Mouse (Mus musculus): Measurements from ENCODE around the gene Dhx40.
A peak's percentile ranks its signal among the peaks of the same experiment; 100 is the strongest.
"Not testable (repeated sequence)": the region's sequence is repeated elsewhere in the genome, so short reads cannot be mapped to it uniquely, and the experiment has no call there.

Dhx40 gene

DNA sequence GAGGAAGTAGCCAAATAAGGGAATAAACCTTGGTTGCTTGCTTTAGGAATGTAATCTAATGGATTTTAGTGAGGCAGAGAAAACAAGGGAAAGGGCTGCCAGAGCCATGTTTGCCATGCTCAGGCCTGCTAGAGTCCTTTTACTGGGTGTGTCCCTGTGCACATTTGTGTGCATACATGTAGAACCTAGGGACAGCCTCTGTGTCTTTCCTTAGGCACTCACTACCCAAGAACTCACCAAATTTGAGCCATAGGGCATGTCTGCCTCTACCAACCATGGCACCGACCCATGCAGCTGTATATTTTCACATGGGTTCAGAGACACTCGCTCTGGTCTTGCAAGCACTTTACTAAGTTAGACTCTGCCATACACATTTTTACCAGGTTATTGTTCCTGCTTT is 11.4 kb upstream of the Dhx40 start:
- no peak for ATAC-seq (ENCODE audit: low TSS enrichment)

DNA sequence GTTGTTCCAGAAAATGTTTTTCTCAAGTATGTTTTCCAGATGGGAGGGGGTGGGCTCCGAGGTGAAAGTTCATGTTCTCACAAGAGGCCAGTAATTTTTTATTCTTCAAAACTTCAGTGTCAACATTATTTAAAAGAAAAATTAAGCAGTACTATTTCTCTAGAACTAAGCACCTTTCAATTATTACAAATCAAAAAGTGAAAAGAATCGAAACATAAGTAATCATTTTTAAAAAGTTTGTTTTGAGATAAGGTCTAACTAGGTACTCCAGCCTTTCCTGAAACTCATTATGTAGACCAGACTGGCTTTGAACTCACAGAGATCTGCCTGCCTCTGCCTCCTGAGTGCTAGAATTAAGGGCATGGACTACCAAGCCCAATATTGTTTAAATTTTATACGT is 8.7 kb upstream of the Dhx40 start:
- ATAC-seq (ENCODE audit: low TSS enrichment) = not testable (repeated sequence)

DNA sequence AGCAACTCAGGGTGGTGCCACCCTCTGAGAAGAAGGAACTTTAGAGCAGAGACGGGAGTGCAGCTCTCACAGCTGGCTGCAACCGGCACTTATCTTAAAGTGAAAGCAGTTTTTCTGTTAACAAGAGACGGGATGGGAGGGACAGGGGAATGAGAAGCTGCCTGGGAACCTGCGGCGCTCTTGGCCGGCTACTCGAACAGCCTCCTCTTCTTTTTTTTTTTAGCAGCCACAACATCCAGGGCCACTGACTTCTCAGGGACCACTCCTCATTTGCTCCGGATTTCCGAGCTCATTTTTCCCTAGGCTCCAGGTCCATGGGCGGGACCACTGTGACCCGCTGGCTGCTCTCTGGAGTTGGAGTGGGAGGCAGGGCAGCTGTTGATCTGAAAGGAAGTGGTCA is 6.9 kb upstream of the Dhx40 start:
- not testable (repeated sequence) for ATAC-seq (ENCODE audit: low TSS enrichment)

DNA sequence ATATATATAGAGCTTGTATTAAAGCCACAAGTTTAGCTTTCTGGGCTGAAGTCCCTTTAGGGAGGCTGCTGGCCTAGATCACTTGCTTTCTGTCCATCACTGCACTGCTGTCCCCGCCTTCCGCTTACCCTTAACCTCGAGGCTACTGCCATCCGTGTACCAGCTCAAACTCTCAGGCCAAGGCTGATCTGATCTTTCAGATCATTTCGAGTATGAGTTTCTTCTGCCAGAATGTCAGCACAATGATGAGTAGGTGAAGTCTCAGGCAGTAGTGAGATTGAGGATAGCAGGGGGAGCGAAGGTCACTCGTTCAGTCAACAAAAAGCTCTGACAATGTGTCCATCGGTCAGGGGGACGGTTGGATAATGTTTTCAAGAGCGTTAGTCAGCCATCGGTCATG is 5.7 kb upstream of the Dhx40 start:
- not testable (repeated sequence) for ATAC-seq (ENCODE audit: low TSS enrichment)

DNA sequence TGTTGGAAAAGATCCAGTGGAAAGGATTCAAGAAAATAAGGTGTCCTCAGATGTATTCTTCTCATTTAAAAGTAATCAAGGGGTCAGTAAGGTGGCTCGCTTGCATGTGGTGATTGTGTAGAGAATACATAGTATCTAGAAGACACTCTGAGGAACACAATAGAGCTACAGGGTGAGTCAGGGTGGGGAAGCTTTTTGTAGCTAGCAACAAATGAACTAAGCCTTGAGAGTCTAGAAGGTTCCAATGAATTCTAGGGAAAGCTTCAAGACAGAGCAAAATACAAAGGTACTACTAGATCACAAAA is 3.7 kb upstream of the Dhx40 start:
- no peak for ATAC-seq (ENCODE audit: low TSS enrichment)

DNA sequence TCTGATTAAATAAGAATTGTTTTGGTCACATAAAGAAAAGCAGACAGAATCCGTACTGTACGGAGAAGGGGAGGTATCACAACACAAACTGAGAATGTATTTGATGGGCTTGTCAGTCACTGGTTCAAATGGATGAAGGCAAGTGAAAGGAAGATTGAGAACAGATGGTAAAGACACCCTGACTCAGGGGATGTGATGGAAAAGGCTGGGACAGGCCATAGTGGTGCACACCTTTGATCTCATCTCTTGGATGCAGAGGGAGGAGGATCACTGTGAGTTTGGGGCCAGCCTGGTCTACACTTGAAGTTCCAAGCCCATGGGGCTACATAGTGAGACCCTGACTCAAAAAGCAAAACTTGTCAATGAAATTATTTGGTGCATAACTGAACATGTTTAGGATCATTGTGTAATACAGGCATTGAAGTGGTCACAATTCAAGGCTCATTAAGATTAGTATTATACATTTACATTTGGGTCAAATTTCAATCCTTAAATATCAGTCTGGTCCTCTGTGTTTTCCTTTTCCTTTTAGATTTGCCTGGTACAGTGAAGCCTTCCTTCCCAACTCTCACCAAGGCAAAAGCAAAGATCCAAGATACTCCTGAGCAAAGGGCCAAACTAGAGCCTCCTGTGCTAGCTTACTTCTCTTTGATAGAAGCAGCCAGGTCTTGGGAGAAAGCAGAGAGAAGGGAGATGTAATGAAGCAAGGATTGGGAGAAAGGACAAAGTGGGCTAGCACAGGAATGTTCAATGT is 3.2 kb upstream of the Dhx40 start:
- ATAC-seq (ENCODE audit: low TSS enrichment) = no peak

DNA sequence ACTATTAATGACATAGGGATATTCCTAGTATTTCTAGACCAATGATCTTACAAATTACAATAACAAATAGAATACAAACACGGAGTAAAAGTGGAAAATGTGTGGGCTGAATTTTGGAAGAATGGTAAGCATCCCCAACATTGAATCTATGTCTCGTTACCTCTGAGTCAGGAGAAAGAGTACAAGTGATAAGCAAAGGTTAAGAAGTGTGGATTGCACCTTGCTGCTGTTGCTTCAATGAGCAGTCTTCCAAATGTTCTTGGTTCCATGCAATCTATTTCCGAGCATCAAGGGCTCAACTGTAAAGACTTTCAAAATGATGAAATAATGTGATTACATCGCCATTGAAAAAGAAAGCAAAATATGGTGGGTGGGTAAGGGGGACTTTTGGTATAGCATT is 2.3 kb upstream of the Dhx40 start:
- no peak for ATAC-seq (ENCODE audit: low TSS enrichment)

DNA sequence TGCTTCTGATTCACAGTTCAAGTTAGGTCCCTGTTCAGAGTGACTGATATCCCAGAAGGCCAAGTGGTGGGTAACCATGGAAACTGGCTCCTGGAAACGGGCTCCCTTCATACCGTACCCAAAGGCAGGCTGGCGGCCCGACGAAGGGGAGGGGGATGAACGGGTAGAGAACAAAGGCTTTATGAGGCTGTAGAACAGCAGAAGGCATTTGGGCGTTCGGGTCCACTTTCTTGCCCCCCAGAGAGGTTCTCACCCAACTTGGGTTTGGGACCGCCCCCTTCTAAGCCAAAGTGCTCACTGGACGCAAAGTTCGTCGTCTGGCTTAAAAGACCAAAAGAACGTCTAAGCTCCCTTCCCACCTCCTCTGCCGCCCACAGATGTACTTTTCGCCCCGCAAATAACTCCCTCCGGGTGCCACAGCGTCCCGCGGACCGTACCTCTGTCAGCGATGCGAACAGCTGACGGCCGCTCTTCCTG is 507 bp downstream of the Dhx40 start:
- ATAC-seq (ENCODE audit: low TSS enrichment) = peak; percentile 81

DNA sequence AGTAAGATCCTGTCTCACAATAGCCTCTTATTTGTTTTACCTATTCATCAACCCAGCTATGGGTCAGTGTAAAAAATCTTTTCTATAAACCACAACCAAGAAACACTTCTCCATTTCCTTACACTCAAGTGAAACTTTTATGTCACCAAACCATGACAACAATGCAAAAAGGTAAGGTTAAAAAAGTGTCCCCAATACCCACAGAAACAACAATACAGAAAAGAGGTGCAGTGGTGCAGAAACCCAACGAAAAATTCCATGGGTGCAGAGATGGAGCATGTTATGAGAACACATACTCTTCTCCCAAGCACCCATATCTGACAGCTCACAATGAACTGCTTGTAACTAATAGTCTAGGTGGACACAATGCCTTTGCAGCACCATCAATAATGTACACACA is 13.4 kb downstream of the Dhx40 start:
- ATAC-seq (ENCODE audit: low TSS enrichment) = no peak

DNA sequence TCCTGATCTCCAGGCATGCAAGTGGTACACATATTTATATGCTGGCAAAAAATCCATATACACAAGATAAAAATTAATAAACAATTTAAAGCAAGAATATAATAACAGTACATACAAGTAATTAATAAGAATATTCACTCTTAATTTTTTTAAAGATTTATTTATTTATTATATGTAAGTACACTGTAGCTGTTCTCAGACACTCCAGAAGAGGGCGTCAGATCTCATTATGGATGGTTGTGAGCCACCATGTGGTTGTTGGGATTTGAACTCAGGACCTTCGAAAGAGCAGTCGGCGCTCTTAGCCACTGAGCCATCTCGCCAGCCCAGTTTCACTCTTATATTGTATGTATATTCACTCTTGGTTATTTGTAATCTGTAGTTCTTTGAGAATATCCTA is 20.1 kb downstream of the Dhx40 start:
- not testable (repeated sequence) for ATAC-seq (ENCODE audit: low TSS enrichment)

DNA sequence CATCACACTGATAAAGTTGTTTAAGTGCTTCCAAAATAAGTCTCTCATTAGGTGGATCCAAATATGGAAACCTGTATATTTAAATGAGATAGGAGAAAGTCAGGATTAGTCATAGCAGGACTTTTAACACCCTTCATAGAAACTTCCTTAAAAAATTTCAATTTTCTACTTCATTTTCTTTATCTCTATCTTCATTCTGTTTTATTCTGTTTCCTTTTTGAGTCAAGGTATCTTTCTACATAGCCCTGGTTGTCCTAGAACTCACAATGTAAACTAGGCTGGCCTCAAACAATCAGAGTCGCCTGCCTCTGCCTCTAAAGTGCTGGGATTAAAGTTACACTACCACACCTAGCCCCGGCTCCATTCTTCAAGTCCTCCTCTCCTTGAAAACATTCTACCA is 21.8 kb downstream of the Dhx40 start:
- ATAC-seq (ENCODE audit: low TSS enrichment) = no peak

DNA sequence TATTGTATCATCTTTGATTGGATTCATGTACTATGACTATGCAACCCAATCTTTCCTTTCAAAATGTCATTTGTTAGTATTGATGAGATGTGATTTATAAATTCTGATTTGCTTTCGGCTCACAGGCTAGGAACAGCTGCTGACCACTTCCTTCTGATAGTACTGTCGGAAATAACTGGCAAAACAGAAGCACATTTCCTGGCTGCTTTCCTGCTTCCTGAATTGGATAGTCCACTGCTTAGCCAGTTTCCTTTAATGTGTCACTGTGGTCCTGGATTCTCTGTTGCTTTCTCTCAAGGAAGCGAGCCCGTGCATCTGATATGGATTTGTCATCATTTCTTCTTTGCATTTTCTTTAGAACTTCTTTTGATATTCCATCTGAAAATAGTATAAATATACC is 37.7 kb downstream of the Dhx40 start:
- ATAC-seq (ENCODE audit: low TSS enrichment) = no peak

DNA sequence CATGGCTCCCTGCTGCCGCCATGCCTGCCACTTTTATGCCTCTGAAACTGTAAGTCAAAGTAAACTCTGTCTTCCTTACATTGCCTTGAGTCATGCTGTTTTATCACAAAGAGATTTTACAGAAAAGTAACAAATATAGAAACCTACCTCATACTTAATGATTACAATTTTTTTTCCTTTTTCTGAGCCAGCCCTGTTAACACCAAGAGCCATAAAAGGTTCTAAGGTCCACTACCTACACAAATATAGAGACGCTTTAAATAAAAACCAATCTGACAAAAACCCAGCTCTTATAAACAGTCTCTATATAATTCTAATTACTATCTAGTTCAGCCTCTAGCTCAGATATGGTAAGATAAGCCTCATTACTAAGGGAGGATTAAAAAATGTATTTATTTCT is 43.0 kb downstream of the Dhx40 start:
- ATAC-seq (ENCODE audit: low TSS enrichment) = no peak

DNA sequence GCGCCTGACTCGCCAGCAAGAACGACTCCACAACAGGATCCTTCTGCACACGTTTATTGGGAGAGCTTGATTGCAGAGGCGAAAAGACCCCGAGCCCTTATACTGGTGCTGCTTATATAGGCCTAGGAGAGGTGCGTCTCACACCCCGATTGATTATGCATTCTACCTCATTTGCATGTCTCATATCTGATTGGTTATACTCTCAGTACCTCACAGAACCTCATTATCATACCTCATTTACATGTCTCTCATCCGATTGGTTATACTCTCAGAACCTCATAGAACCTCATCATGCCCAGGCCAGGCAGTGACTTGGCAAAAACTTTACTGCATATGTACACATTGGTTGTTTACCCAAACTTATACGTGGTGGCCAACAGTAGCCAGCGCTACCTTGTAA is 44.4 kb downstream of the Dhx40 start:
- ATAC-seq (ENCODE audit: low TSS enrichment) = not testable (repeated sequence)

DNA sequence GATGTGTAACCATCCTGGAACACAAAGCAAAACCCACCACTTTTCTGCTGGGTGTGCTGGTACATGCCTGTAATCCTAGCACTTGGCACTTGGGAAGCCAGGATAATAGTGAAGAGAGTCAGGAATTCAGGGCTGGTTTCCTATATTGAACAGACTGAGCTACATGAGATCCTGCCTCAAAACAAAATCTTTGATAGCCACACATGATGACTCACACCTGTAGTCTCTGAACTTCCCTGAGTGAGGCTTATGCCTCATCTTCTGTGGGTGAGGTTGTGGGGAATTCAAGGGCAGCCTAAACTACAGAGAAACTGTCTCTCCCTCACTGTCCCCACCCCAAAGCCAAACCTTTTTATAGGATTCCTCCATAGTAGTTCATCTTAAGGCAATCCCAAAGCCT is 47.2 kb downstream of the Dhx40 start:
- ATAC-seq (ENCODE audit: low TSS enrichment) = no peak

DNA sequence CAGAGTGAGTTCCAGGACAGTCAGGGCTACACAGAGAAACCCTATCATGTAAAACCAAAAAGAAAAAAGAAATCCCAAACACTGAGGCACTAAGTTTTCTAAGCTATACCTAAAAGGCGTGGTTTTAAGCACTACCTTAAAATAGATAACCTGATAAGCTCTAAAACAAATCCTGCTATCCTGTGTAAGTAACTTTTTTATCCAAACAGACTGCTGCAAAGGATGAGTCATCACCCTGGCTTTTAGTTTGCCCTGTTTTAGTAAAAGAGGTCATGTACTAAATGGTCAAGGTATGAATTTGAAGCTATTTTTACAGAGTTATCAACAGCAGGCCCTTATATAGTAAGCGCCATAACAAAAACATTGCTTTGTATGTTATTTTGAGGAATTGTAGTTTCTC is 47.7 kb downstream of the Dhx40 start:
- ATAC-seq (ENCODE audit: low TSS enrichment) = no peak

DNA sequence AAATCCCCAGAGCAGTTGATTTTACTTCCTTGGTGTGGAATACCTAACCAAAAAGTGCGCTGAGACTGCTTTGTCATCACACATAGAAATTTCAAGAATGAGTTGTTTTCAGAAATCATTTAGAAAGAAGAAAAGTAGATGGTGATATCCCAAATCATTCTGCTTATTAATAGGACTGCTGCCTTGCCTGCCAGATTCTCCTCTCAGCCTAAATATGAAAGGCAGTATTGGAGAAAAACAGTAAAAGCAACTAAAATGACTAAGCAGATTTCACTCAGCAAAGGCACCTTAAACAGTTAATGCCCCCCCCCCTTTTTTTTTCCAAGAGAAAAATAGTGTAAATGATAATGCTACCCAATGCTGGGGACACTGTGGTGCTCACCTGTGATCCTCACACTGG is 48.3 kb downstream of the Dhx40 start:
- no peak for ATAC-seq (ENCODE audit: low TSS enrichment)

DNA sequence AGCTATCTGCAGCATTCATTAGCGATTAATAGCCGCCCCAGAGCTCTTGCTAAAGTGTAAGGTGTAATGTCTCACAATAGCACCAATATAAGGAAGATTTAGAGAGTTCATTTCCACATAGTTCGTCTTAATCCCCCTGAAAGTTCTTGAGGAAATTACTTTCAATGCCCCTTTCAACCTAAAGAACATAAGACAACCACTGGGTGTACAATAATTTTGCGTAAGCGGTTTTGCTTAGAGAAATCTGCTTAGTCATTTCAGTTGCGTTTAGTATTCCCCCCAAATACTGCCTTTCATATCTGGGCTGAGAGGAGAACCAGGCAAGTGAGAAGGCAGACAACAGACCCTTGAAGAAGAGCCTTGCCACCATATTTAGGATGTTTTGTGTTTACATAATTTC is 49.0 kb downstream of the Dhx40 start:
- no peak for ATAC-seq (ENCODE audit: low TSS enrichment)

DNA sequence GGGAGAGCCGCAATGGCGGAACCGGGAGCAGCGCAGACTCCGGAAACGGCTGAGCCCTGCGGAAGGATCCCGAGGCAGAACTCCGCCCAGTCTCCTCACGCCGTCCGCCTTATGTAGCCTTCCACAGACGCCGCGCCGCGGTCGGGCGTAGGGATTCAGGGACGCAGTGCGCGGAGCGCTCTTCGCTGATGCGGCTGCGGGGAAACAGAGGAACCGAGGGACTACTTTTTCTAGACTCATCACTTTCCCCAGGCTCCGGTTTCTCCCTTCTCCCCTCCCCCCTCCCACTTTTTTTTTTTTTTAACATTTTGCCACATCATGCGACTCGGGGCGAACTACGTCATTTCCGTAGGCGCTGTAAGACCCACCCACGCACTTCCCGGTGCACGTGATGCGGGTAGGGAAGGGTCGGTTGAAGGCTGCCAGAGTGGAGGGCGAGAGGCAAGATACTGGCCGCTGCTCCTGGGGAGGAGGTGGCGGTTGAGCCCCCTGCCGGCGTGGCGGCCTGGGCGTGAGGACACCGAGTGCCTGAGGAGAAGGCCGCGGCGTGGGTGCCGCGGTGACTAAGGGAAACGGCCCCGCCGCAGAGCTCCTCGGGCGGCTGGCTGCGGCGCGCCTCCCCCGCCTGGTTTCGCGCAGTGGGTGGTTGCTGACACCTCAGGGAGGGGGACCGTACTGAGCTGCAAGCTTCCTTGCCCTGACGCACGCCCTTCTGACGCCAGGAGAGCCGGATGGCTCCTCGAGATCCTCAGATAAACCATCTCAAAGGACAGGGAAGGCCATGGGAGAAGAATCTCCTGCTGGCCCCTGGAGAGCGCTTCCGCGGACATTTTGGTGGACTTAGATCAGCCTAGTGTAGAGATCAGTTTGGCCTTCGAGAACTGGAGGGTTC is 49.8 kb downstream of the Dhx40 start, which contains the start of gene Cltc:
Cltc (minus strand) TSS at position 86 of the 892 bp plus-strand sequence.
- ATAC-seq (ENCODE audit: low TSS enrichment) = peak; percentile 85

DNA sequence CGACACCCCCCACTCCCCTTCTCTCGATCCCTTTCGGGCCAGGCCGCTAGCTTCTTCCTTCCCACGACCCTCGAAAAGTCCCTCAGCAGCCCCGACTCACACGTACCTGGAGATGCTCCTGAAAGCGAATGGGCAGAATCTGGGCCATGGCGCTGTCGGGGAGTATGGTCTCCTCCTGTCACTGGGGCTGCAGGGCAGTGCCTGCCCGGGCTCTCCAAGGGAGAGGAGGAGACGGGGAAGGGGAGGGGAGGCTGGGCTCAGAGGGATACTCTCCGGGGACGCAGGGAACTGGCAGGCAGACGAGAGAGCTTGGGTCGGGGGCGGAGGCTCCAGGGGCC is 50.4 kb downstream of the Dhx40 start:
- no peak for ATAC-seq (ENCODE audit: low TSS enrichment)

DNA sequence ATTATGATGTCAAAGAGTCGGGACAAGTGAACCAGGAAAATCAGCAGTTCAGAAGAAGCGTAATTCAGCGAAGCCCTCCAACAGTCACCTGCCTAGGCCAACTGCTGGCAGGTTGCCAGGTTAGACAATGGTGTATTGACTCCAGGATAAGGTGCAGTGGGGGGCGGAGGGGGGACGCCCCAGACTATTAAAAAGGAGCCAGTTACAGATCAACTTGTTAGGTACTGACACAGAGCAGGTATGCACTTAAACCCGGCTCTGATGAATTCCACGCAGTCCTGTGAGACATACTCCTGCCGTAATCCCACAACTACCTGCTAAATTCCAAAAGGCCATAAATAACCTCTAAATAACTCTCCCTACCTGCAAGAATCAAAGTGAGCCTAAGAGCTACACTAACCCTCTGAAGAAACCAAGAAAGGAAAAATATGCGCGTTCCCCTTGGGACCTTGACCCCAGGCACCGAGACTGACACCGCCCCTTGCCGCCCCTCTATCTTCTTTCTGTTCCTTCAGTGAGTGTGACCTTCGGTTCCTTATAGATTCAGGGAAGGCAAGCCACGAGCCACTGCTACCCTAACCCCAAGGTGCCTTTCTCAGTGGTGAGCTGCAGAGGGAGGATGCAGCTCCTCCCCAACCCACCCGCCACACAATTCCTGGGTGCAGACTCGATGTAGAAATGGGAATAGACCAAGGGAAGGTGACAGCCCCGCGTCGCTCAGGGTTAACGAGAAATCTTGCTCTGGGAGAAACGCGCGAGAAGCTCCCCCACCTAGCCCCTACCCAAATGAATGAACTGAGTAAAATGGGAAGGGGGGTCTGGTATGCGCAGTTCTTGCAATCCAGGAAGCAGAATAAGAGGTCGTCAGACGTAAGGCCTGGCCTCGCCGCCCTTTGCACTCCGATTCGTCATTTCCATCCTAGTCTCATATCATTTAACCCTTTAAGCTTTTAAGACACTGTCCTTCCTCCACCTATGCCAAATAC is 51.1 kb downstream of the Dhx40 start:
- ATAC-seq (ENCODE audit: low TSS enrichment) = peak; percentile 22; the same call in 1 of the 2 replicates

DNA sequence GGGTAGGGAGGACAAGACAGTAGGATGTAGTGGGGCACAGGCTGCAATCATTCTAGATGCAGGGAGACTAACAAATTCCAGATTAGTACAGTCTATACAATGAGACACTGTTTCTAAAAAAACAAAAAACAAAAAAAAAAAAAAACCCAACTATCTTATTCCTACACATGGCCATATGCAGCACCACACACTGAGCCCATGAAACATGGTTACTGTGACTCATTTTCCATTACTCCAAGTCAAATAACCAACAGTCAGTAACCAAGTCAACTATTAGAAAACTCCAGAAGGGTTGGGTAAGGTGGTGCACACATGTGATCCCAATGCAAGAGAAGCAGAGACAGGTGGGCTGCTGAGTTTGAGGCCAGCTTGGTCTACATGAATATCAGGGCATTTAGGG is 55.1 kb downstream of the Dhx40 start:
- no peak for ATAC-seq (ENCODE audit: low TSS enrichment)

All from frontal cortex, adult (tissue).